Mouse (Mus musculus): Measurements from ENCODE around the gene Jup. TPM values are rescaled to one million over a fixed set of nuclear protein-coding genes. Genes with fewer than 3 reads are reported as not detected.
A peak's percentile ranks its signal among the peaks of the same experiment; 100 is the strongest.

Gene Jup
- polyA plus RNA-seq, 1 experiment from 2014 or later, result 44.1 TPM

DNA sequence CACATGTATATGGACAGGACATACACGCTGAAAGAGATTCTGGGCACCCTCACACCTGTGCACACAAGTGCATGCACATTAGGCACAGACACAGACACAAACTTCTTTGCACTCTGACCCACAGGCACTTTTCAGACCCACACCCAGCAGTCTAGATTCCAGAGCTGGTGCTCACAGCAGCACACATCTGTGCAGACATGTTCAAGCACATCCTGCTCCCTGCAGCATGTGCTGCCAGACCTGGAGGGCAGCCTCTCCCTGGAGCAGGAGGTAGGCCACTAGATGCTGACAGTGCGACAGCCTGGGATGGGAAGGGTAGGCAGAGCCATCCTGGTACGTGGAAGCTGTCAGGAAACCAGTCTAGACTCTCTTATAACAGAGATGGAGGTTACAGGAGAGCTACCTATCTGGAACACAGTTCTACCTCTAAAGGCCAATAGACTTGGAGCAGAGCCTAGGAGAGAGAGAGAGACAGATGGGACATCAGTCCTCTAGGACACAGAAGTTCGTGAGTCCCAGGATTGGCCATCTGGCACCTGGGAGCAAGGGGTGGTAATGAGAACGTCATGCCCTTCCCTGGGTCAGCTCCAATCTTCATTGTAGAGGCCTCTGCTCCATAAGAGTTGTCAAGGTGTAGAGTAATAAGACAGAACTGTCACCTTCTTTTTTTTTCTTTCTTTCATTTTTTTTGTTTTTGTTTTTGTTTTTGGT, 9.6 kb upstream of the Jup start:
- ATAC-seq (ENCODE audit: insufficient number of reproducible peaks, insufficient read depth, low FRiP score, low TSS enrichment, low read depth), result no peak

GRCm38 (mm10) chr11:100406273-100406672, 8.7 kb upstream of the Jup start:
- no peak overlapping the region for H3K4me2 ChIP-seq
- WGBS, result 79% methylated on average over 8 of the region's 8 CpGs
- H3K4me1 ChIP-seq (replicated peaks), result peaks cover 20% of the 10 kb centered on the region
- no peak overlapping the region for H3K9ac ChIP-seq (replicated peaks)
- no peaks in the 10 kb centered on the region for H3K9me3 ChIP-seq
- 0 out of 2 replicates have a peak overlapping the region, but pooled peaks have one; percentile 35 for H3K27ac ChIP-seq
- ATAC-seq (ENCODE audit: insufficient number of reproducible peaks, insufficient read depth, low FRiP score, low TSS enrichment, low read depth), result no peak
- H3K36me3 ChIP-seq, result peaks cover 40% of the 10 kb centered on the region
- H3K27me3 ChIP-seq, result no peaks in the 10 kb centered on the region
- H3K4me3 ChIP-seq (replicated peaks), result no peak overlapping the region

More for the DNA sequence above, 9.6 kb upstream of the Jup start:
- no peaks in the 10 kb centered on the region for H3K27me3 ChIP-seq
- H3K27ac ChIP-seq, result no peak overlapping the region
- peak overlapping the region; percentile 6; the same call in 1 of the 2 replicates for H3K4me2 ChIP-seq
- H3K4me3 ChIP-seq (replicated peaks), result no peak overlapping the region
- no peak overlapping the region for H3K9ac ChIP-seq (replicated peaks)
- H3K9me3 ChIP-seq, result no peaks in the 10 kb centered on the region
- H3K36me3 ChIP-seq, result peaks cover 41% of the 10 kb centered on the region
- WGBS, result 72% methylated on average over 5 of the region's 5 CpGs
- H3K4me1 ChIP-seq (replicated peaks), result peaks cover 22% of the 10 kb centered on the region

- no peak overlapping the region for H3K4me3 ChIP-seq (replicated peaks)
- H3K4me2 ChIP-seq, result no peak overlapping the region
- 84% methylated on average over 3 of the region's 3 CpGs for WGBS
- peaks cover 16% of the 10 kb centered on the region; the same call in 1 of the 2 replicates for H3K4me1 ChIP-seq (replicated peaks)
- H3K27me3 ChIP-seq, result no peaks in the 10 kb centered on the region
- H3K9me3 ChIP-seq, result no peaks in the 10 kb centered on the region
- ATAC-seq (ENCODE audit: insufficient number of reproducible peaks, insufficient read depth, low FRiP score, low TSS enrichment, low read depth), result no peak
- no peak overlapping the region for H3K9ac ChIP-seq (replicated peaks)
- peaks cover 24% of the 10 kb centered on the region for H3K36me3 ChIP-seq
- H3K27ac ChIP-seq, result no peak overlapping the region
These were observed 7.0 kb upstream of the Jup start for GRCm38 (mm10) chr11:100404456-100405074.

DNA sequence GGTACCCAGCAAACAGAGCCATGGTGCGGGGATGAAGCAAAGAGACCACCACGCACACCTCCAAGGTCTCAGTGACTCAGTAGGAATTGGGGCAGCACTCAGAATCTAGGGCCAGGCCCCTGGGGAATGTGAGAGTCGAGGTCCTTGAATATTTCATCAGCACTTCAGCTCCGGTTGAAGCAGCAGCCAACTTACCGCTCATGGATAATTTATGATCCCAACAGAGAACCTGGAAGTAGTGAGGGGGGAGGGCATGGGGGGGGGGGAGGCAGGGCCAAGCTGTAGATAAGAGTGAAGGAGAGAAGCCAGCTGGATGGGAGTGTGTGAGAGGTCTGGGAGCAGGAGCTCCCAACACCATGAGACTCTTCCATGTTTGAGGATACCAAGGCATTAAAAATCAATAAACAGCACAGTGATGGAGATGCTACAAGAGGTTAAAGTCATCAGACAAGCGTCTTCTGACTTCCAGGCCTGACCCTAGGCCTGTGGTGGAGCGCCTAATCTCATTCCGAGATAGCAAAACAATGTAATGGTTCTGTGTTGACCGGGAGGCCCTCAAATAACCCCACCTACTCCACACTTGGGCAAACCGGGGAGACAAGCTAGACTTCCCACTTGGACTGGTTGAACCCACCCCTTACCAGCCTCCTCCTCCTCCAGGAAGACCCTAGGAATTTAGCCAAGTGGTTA, 6.0 kb upstream of the Jup start:
- H3K36me3 ChIP-seq, result peaks cover 14% of the 10 kb centered on the region
- WGBS, result 73% methylated on average over 10 of the region's 10 CpGs

DNA sequence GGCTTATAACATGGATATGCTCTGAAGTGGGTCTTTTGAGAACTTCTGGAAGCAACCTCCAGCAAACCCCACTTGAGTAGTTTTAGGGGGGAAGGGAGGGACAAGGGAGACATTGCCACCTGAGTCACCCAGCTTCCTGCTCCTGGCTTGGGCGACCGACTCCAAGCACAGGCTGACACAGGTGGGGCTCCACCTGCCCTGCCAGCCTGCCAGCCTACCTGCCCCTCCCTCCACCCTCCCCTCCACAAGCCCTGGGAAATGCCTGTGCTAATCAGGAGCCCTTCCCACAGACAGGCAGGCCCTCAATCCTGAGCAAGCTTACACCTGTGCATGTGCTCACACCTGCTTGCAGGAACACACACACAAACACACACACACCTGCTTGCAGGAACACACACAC, 5.1 kb upstream of the Jup start:
- ATAC-seq (ENCODE audit: insufficient number of reproducible peaks, insufficient read depth, low FRiP score, low TSS enrichment, low read depth), result no peak
- H3K4me3 ChIP-seq (replicated peaks), result no peak overlapping the region
- 74% methylated on average over 2 of the region's 2 CpGs for WGBS
- H3K27me3 ChIP-seq, result no peaks in the 10 kb centered on the region
- no peak overlapping the region for H3K27ac ChIP-seq
- no peak overlapping the region for H3K4me2 ChIP-seq
- 0 out of 2 replicates have a peak, but pooled peaks cover 5% of the 10 kb centered on the region for H3K4me1 ChIP-seq (replicated peaks)
- H3K36me3 ChIP-seq, result peaks cover 7% of the 10 kb centered on the region; the same call in 1 of the 2 replicates
- H3K9me3 ChIP-seq, result no peaks in the 10 kb centered on the region
- no peak overlapping the region for H3K9ac ChIP-seq (replicated peaks)

More for the DNA sequence above, 6.0 kb upstream of the Jup start:
- no peak overlapping the region for H3K27ac ChIP-seq
- no peak overlapping the region for H3K4me3 ChIP-seq (replicated peaks)
- ATAC-seq (ENCODE audit: insufficient number of reproducible peaks, insufficient read depth, low FRiP score, low TSS enrichment, low read depth), result no peak
- H3K4me1 ChIP-seq (replicated peaks), result peaks cover 14% of the 10 kb centered on the region; the same call in 1 of the 2 replicates
- no peaks in the 10 kb centered on the region for H3K9me3 ChIP-seq
- no peak overlapping the region for H3K4me2 ChIP-seq
- H3K9ac ChIP-seq (replicated peaks), result no peak overlapping the region
- H3K27me3 ChIP-seq, result no peaks in the 10 kb centered on the region

DNA sequence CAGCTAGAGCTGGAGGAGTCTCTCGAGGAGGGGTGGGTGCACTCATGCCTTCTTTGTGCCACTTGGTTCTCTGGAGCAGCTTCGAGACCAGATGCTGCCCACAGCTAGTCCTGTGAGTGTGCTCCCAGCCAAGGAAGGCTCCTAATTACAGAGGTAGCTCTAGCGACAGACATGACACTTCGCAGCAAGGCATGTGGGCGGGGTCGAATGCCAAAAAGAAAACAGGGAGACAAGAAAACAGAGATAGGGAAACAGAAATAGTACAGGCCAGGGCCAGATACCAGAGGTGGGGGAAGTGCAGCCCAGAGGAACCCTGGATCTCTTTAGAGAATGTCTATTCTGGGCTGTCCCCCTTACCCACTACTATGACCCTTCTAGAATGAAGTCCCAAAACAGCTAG, 4.7 kb upstream of the Jup start:
- Histone ChIP-seq H3K36me3 (peaks cover 6% of the 10 kb centered on the region; the same call in 1 of the 2 replicates), H3K9ac (replicated peaks) (no peak overlapping the region), H3K9me3 (no peaks in the 10 kb centered on the region), H3K4me2 (no peak overlapping the region), H3K4me3 (replicated peaks) (no peak overlapping the region), H3K27me3 (no peaks in the 10 kb centered on the region), H3K4me1 (replicated peaks) (0 out of 2 replicates have a peak, but pooled peaks cover 6% of the 10 kb centered on the region), H3K27ac (no peak overlapping the region)
- no peak for ATAC-seq (ENCODE audit: insufficient number of reproducible peaks, insufficient read depth, low FRiP score, low TSS enrichment, low read depth)
- 26% methylated on average over 6 of the region's 6 CpGs for WGBS

GRCm38 (mm10) chr11:100400842-100401241, 3.3 kb upstream of the Jup start:
- peaks cover 4% of the 10 kb centered on the region for H3K27me3 ChIP-seq
- ATAC-seq (ENCODE audit: insufficient number of reproducible peaks, insufficient read depth, low FRiP score, low TSS enrichment, low read depth), result no peak
- WGBS, result 76% methylated on average over 6 of the region's 6 CpGs
- peaks cover 19% of the 10 kb centered on the region for H3K4me1 ChIP-seq (replicated peaks)
- H3K4me3 ChIP-seq (replicated peaks), result no peak overlapping the region
- H3K4me2 ChIP-seq, result no peak overlapping the region
- no peaks in the 10 kb centered on the region for H3K9me3 ChIP-seq
- H3K36me3 ChIP-seq, result no peaks in the 10 kb centered on the region
- H3K9ac ChIP-seq (replicated peaks), result no peak overlapping the region
- no peak overlapping the region for H3K27ac ChIP-seq

DNA sequence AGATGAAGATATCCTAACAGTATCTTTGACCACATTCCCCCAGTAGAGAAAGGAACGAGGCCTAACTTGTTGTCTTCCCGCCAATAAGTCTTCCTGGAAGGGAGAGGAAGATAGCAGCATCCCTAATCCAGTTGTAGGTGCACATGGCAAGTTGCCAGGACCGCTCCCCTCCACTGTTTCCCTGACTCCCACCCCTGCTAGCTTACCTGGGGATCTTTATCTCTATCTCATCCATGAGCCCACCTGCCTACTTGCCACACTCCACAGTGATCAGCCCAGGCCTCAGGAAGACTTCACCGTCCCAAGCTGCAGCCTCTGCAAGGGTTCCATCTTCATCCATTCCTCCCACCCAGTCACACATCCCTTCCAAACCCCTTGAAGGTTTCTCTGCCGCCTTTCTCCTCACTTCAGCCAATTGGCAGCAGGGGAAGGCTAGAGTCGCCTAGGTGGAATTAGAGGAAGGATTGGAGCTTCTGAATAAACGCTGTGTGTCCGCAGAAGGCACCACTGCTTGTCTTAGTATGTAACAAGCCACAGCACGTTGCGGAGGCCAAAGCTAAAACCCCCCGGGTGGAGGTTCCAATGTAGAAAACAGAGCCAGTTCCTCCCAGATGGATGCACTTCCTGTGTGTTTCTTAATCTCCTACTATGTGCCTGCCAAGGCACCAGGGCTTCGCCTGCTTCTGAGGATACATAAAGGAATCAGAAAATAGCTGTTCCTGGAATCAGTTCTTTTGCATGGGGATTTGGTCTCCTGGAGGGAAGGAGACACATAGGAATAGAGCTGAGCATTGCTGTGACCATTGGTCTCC, 2.4 kb upstream of the Jup start:
- H3K27me3 ChIP-seq, result peaks cover 6% of the 10 kb centered on the region
- H3K36me3 ChIP-seq, result no peaks in the 10 kb centered on the region
- WGBS, result 79% methylated on average over 12 of the region's 12 CpGs
- no peak for ATAC-seq (ENCODE audit: insufficient number of reproducible peaks, insufficient read depth, low FRiP score, low TSS enrichment, low read depth)
- H3K4me2 ChIP-seq, result no peak overlapping the region
- H3K4me3 ChIP-seq (replicated peaks), result no peak overlapping the region
- H3K4me1 ChIP-seq (replicated peaks), result peaks cover 29% of the 10 kb centered on the region
- no peaks in the 10 kb centered on the region for H3K9me3 ChIP-seq
- H3K9ac ChIP-seq (replicated peaks), result no peak overlapping the region
- no peak overlapping the region for H3K27ac ChIP-seq

DNA sequence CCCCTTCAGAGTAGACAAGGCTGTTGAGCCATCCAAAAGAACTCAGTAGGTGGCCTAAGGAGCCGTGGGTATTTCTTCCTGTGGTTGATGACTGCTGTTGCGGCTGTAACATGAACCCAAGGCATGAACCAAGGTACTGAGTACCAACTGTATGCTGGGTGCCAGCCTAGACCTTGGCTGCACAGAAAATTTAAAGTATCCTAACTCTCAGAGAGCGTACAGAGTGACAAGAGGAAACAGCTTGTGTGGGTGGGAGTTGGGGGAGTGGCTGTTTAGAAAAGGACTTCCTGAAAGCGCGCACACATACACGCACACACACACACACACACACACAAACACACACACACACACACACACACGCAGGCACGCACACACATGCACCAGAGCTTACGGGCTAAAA, 1.8 kb upstream of the Jup start:
- Histone ChIP-seq H3K27ac (0 out of 2 replicates have a peak overlapping the region, but pooled peaks have one; percentile 23), H3K9me3 (no peaks in the 10 kb centered on the region), H3K9ac (replicated peaks) (no peak overlapping the region), H3K4me3 (replicated peaks) (no peak overlapping the region), H3K4me1 (replicated peaks) (peaks cover 29% of the 10 kb centered on the region), H3K36me3 (no peaks in the 10 kb centered on the region), H3K27me3 (peaks cover 7% of the 10 kb centered on the region), H3K4me2 (no peak overlapping the region)
- WGBS, result 78% methylated on average over 9 of the region's 9 CpGs
- no peak for ATAC-seq (ENCODE audit: insufficient number of reproducible peaks, insufficient read depth, low FRiP score, low TSS enrichment, low read depth)

GRCm38 (mm10) chr11:100398517-100398916, 954 bp upstream of the Jup start:
- no peaks in the 10 kb centered on the region for H3K9me3 ChIP-seq
- no peaks in the 10 kb centered on the region for H3K36me3 ChIP-seq
- H3K4me2 ChIP-seq, result no peak overlapping the region
- 93% methylated on average over 7 of the region's 7 CpGs for WGBS
- ATAC-seq (ENCODE audit: insufficient number of reproducible peaks, insufficient read depth, low FRiP score, low TSS enrichment, low read depth), result no peak
- H3K4me1 ChIP-seq (replicated peaks), result peaks cover 29% of the 10 kb centered on the region
- H3K9ac ChIP-seq (replicated peaks), result no peak overlapping the region
- no peak overlapping the region for H3K27ac ChIP-seq
- H3K4me3 ChIP-seq (replicated peaks), result no peak overlapping the region
- H3K27me3 ChIP-seq, result peaks cover 7% of the 10 kb centered on the region
